Mouse (Mus musculus) brain, embryonic 14.5 days (tissue): ENCODE data around the gene Olfr691.

Source experiments
- CTCF ChIP-seq: fragments of 200-500 bp; IDR thresholded peaks from 2 replicates; pipeline ENCODE4 v1.5.1; 2012; ENCODE audit warnings: inconsistent platforms, mild to moderate bottlenecking, moderate library complexity, borderline replicate concordance; ENCODE audit not compliant: insufficient read depth, insufficient read length; ENCODE audit errors: extremely low read depth
- POLR2A ChIP-seq: fragments of 200-500 bp; IDR thresholded peaks from 2 replicates; pipeline ENCODE4 v1.6.1; 2012; ENCODE audit warnings: mild to moderate bottlenecking, inconsistent platforms, borderline replicate concordance; ENCODE audit not compliant: poor library complexity, insufficient read depth, insufficient read length, severe bottlenecking; ENCODE audit errors: extremely low read depth

- TF ChIP-seq POLR2A (no peak), CTCF (no peak)
These were observed 8.1 kb downstream of the Olfr691 start, which contains the start of gene Olfr690 for GRCm38 (mm10) chr7:105334004-105334403.
